Mouse (Mus musculus) right cerebral cortex, adult 2 months (tissue): Measurements from ENCODE around the gene Aar2.

ENCODE experiments used
- DNase-seq, 2 experiments: peaks; one replicate each; pipeline ENCODE4 v3.0.0; 2021 to 2022; ENCODE audit warnings: low spot score in 2 of 2

Gene Aar2

DNA sequence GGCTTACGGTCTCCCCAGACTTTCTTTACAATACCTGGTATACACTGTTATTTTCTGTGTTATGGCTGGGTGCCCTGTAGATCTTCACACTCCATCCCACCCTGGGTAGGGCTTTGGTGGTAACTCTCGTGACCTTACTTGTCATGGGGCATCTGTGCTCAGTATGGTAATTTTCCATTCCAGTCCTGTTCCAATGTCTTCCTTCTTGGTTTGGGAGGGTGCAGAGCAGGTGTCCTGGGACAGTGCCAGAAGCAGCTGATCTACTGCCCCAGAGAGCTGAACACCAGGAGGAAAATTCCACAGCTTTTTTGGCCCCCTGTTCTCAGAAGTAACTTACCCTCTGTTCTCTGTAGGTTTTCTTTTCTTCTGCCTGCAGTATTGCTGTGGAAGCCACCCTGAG is 19.1 kb downstream of the Aar2 start:
- DNase-seq = no peak

DNA sequence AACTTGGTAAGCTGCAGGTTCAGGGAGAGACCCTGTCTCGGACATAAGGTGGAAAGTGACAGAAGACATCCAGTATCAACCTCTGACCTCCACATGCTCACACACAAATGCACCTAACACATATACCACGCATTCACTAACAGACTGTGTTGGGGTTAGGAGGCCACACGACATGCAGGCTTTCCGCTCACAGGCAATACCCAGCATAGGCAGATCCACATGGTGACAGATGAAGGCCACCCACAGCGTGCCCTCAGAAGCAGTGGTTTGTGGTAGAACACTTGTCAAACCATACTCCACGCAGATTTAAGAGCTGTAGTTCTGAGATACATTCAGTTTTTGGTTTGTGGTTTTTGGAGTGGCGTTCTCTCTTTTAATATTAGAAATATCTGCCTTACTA is 21.3 kb downstream of the Aar2 start:
- no peak for DNase-seq

GRCm38 (mm10) chr2:156569261-156569660 is 21.9 kb downstream of the Aar2 start:
- no peak for DNase-seq

DNA sequence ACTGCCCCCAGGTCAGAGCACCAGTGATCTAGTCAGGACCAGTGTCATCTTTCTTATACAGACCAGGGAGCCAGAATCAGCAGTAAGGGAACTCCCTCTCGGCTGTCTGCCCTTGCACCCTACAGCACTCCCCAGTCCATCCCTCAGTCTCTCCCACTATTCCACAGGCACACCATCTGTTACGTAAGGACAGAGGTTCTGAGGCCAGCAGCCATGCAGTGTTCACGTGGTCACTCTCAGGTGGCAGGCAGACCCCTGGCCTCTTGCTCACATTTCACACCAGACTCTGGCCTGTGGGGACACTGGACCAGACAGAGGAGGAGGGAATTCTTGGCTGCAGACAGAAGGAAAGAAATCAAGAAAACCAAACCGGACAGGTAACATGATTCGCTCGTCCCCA is 24.1 kb downstream of the Aar2 start:
- DNase-seq = no peak

DNA sequence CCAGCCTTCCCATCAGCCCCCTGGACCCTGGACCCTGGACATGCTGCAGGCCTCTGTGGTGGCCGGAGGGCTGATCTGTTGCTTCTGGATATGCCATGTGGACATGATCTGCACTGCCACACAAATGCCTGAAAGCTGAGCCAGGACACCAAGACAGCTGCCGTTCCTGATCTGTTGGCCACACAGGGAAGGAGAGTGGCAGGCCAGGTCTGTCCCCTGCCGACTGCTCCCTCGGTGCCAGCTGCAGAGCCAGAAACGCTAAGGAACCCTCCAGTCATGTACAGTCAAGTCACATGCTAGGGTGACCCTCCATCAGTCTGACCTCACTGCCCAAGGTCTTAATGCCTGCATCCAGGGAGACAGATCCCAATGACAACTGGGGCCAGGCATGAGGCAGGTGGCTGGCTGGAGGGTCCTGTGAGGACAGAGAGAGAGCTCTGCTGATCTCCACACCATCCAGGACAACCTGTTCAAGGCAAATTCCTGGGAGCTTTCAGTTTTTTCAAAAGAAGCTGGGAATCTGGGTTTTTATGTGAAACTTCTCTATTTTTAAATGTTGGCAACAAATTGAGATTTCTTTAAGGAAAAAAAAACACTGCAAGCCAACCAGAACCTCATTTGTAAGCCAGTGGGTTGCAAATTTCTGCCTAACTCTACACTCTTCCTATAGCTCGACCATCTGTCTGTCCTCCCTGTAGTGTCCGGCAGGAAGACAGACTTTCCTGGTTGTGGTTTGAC is 29.6 kb downstream of the Aar2 start:
- no peak for DNase-seq

- DNase-seq = no peak
Observed at GRCm38 (mm10) chr2:156580507-156580906, 33.1 kb downstream of the Aar2 start.

- DNase-seq = peak; percentile 91
Observed at GRCm38 (mm10) chr2:156581244-156581643, 33.9 kb downstream of the Aar2 start.

GRCm38 (mm10) chr2:156582887-156583286 is 35.5 kb downstream of the Aar2 start:
- peak in 1 of 2 experiments; percentile 9 for DNase-seq

- peak; percentile 50 to 51 for DNase-seq
Observed at GRCm38 (mm10) chr2:156584154-156584796, 36.9 kb downstream of the Aar2 start.

DNA sequence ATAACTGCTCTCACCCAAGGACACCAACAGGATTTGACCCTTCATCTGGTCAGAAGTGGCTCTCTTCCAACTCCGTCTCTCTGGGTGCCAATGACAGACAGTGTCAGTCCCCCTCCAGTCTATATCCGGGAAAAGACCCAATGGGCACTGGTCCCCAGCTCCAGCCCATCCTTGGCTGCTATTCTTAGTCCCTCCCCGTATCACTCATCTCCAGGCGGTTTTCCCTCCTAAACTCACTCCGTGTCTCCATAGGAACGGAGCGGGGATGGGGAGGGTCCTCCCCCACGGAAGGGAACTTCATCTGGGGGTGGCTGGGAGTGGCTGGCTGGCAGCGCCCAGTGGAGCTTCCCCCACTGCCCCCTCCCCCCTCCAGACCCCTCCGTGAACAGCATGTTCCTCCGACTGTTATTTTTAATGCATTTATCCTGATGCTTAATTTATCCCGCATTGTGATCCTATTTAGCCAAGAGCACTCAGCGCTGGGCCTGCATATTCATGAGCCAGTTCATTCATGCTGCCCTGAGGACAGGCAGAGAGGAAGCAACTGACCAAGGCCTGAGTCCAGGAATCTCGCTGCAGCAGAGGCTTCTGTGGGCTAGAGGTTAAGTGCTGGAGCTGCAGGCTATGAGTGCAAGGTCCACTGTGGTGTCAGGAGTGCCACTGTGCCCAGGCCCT is 37.5 kb downstream of the Aar2 start:
- DNase-seq = peak; percentile 70 to 71

DNA sequence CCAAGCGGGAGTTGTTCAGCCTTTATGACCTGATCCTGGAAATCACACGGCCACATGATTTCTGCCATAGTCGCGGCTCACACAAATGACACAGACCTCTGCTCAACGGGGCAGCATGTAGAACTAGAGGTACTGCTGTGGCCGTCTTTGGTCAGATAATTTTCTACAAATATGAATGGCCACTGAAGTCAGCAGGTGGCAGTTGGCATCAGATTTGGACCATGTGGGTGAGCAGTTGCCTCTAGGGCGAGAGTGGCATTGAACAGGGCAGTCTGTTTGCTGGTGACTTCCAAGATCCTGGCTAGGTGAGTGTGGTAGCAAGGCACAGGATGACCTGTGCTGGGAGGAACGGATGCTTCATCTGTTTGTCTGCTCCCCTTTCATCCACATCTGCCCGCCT is 42.1 kb downstream of the Aar2 start:
- DNase-seq = no peak

DNA sequence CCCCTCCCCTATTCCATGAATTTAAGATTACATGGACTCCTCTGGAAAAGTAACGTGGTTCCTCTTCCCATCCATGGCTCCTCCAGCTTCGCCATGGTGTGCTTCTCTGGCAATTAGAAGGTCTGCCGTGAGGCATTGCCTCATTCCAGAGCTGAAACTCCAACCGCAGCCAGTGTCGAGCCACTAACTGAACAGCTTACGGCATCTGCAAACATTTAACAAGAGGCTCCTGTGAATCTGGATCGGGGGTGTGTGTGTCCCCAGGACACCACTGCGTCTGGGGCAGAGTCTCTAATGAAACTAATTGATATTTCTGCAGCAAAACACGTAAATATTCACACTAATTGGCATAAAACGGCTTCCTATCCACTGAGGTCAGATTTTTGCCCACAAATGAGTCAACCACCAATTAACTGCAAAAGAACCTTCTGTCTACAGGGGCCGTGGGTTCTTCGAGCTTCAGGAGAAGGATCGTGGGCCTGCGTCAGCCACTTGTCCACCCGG is 47.7 kb downstream of the Aar2 start:
- no peak for DNase-seq

DNA sequence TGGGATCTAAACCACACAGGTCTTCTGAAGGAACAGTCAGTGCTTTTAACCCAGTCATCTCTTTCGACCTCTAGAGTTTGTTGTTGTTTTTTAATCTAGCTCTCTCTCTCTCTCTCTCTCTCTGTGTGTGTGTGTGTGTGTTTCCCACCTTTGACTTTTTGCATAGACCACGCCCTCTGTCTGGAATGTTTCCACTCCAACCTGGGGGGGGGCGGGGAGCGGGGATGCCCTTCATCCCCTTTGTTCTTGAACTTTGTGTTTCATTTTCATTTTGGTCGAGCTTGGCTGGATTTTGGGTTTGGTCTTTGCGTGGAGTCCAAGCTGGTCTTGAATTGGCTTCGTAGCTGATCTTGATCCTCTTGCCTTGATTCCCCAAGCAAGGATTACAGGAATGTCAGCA is 55.2 kb downstream of the Aar2 start:
- no peak for DNase-seq

DNA sequence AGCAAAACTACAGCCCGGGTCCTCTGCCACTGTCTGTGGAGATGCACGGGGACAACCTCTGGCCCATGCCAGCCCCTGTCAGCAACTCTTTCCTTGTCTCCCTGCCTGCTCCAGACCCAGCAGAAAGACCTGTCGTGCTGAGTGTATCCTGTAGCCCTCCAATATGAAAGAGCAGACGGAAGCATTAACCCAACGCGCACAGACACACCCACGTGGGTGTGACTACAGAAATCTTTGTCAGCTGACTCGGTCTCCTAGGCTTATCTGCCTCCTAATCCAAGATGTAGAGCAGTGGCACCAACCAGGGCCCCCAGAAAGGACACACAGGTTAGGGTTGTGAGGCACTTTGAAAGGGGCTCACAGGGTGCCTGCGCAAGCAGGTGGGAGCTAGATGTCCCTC is 56.3 kb downstream of the Aar2 start:
- DNase-seq = no peak

- DNase-seq = no peak
Observed at GRCm38 (mm10) chr2:156605144-156605543, 57.8 kb downstream of the Aar2 start.

GRCm38 (mm10) chr2:156605971-156606370 is 58.6 kb downstream of the Aar2 start:
- no peak for DNase-seq

GRCm38 (mm10) chr2:156613081-156613540 is 65.7 kb downstream of the Aar2 start:
- DNase-seq = peak; percentile 82 to 85

- DNase-seq = no peak
Observed at GRCm38 (mm10) chr2:156613541-156614257, 66.3 kb downstream of the Aar2 start, which contains the start of gene Dlgap4. Gene Dlgap4, plus strand, starts transcription at chr2:156613705.

- no peak for DNase-seq
Observed at GRCm38 (mm10) chr2:156614258-156614556, 66.8 kb downstream of the Aar2 start.

GRCm38 (mm10) chr2:156614661-156615654 is 67.6 kb downstream of the Aar2 start:
- peak; percentile 37 to 57 for DNase-seq

GRCm38 (mm10) chr2:156616513-156616912 is 69.1 kb downstream of the Aar2 start:
- no peak for DNase-seq
